12 mouse cellular contexts compared by ENCODE assay signal in the genomic region with DNA sequence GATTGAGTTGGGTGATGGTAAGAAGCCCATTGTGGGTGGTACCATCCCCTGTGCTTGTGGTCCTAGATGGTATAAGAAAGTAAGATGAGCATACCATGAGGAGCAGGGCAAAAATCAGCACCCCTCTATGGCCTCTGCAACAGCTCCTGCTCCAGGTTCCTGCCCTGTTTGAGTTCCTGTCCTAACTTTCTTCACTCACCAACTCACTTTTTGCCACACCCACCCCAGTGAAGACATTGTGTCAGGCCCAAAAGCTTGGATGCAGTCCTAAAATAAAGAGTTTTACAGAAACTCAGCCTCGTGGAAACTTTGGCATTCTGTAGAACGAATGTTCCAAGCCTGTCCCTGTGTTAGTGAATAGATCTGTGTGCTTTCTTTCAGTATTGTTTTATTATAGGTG.
"Had no signal": no experiment of that assay in that cellular context is flagged by ENCODE, and none has a peak within 500 bp of the region (broad histone marks: within the 10 kb centered on the region; RNA-seq: fewer than 3 reads in every experiment).

No protein-coding gene starts in this region.

- DNase-seq: left cerebral cortex, postnatal 4 days; liver; liver, embryonic 13.5 days; liver, postnatal 0 days; lung, adult 18-20 months; lung, adult 2 months; lung, embryonic 14.5 days; lung, postnatal 10 days; lung, postnatal 14 days; lung, postnatal 36 days; lung, postnatal 4 days; midbrain, embryonic 14.5 days had no signal
